9 mouse cellular contexts compared by ENCODE assay signal in genomic region chr3:37073211-37073610, GRCm38 (mm10). TPM values are rescaled to one million over a fixed set of nuclear protein-coding genes. Genes with fewer than 3 reads are reported as not detected.
DNase-seq lines count a peak whose midpoint lies in the region; ATAC-seq and TF ChIP-seq lines count a peak whose summit lies in the region.
"Had no signal": no experiment of that assay in that cellular context is flagged by ENCODE, and none has a peak within 500 bp of the region (broad histone marks: within the 10 kb centered on the region; RNA-seq: fewer than 3 reads in every experiment).

No protein-coding gene starts in this region.

- no peaks in the 10 kb centered on the region for H3K36me3 ChIP-seq in heart, embryonic 11.5 days (ENCODE audit: control insufficient read depth, insufficient read depth, low read length)
- H3K36me3 ChIP-seq in hindbrain, embryonic 14.5 days (replicated peaks; ENCODE audit: control insufficient read depth, insufficient read depth), result no peaks in the 10 kb centered on the region

- H3K27ac ChIP-seq in heart, embryonic 11.5 days (ENCODE audit: low read depth, low read length), result no peak overlapping the region
- H3K27ac ChIP-seq in hindbrain, embryonic 14.5 days, result no peak overlapping the region

- no peaks in the 10 kb centered on the region for H3K4me1 ChIP-seq in heart, embryonic 11.5 days (ENCODE audit: control insufficient read depth, insufficient read depth, low read length)
- H3K4me1 ChIP-seq in hindbrain, embryonic 14.5 days (replicated peaks; ENCODE audit: control insufficient read depth, insufficient read depth, low read length), result no peaks in the 10 kb centered on the region

- no peak overlapping the region for H3K9ac ChIP-seq in heart, embryonic 11.5 days (ENCODE audit: low read depth, low read length)
- no peak overlapping the region for H3K9ac ChIP-seq in hindbrain, embryonic 14.5 days

- no peak overlapping the region for H3K4me3 ChIP-seq in heart, embryonic 11.5 days (ENCODE audit: low read depth, low read length)
- H3K4me3 ChIP-seq in hindbrain, embryonic 14.5 days (replicated peaks; ENCODE audit: low read length), result no peak overlapping the region

- no peak for TF ChIP-seq CTCF in brain, embryonic 14.5 days (IDR thresholded peaks at IDR 0.05; ENCODE audit: borderline replicate concordance, extremely low read depth, insufficient read depth, insufficient read length)

- no peak overlapping the region for H3K4me2 ChIP-seq in heart, embryonic 11.5 days
- no peak overlapping the region for H3K4me2 ChIP-seq in hindbrain, embryonic 14.5 days (replicated peaks)

- no peaks in the 10 kb centered on the region for H3K9me3 ChIP-seq in heart, embryonic 11.5 days (replicated peaks; ENCODE audit: control insufficient read depth, low read length)
- H3K9me3 ChIP-seq in hindbrain, embryonic 14.5 days (ENCODE audit: control insufficient read depth, low read length), result no peaks in the 10 kb centered on the region; the same call in 1 of the 2 replicates

- peak; percentile 70 to 74 for DNase-seq in heart, adult 18-20 months
- DNase-seq in CD4-positive helper T cell, adult 2 months (ENCODE audit: low read depth, low spot score), result peak; percentile 41
- peak; percentile 14 for DNase-seq in brain, embryonic 14.5 days (ENCODE audit: low read depth)
- DNase-seq in kidney, postnatal 36 days, result peak; percentile 73 to 81
- DNase-seq in ovary, postnatal 10 days (ENCODE audit: low spot score), result peak; percentile 21
- no peak for DNase-seq in hindbrain, embryonic 14.5 days (ENCODE audit: low spot score)

- no peaks in the 10 kb centered on the region for H3K27me3 ChIP-seq in heart, embryonic 11.5 days (ENCODE audit: control insufficient read depth, insufficient read depth, low read length)
- no peaks in the 10 kb centered on the region for H3K27me3 ChIP-seq in hindbrain, embryonic 14.5 days (ENCODE audit: control insufficient read depth, insufficient read depth, low read length)

- no peak for TF ChIP-seq POLR2A in brain, embryonic 14.5 days (IDR thresholded peaks at IDR 0.05; ENCODE audit: borderline replicate concordance, extremely low read depth, insufficient read depth, insufficient read length, poor library complexity, severe bottlenecking)

- no peak for ATAC-seq in heart, embryonic 11.5 days (replicated peaks; ENCODE audit: insufficient number of reproducible peaks, low FRiP score, low TSS enrichment)
- no peak for ATAC-seq in megakaryocyte progenitor cell, adult 5-6 weeks (replicated peaks; ENCODE audit: poor library complexity)
- ATAC-seq in hindbrain, embryonic 14.5 days (ENCODE audit: low FRiP score), result no peak

RNA-seq across cellular contexts. Expression of gene Adad1, which starts 9.9 kb away (rescaled TPM):
- total RNA-seq in heart, adult 18-20 months (2021), result not detected
- 0.31 and 1.5 TPM in 2 replicates for polyA plus RNA-seq in heart, embryonic 11.5 days (2014; fragmentation: Nextera tagmentation; extraction: Ambion mirVana)
- 0.06 and 0.12 TPM in 2 replicates for polyA plus RNA-seq in brain, embryonic 14.5 days (2012; rRNA removed)
- not detected in 2 replicates for total RNA-seq in megakaryocyte progenitor cell, adult 5-6 weeks (2015)
- total RNA-seq in megakaryocyte progenitor cell, adult 5-6 weeks (2017), result not detected in 2 replicates
- polyA plus RNA-seq in hindbrain, embryonic 14.5 days (2014; fragmentation: Nextera tagmentation; extraction: Ambion mirVana), result 0.48 TPM in 1 of 2 replicates, not detected in the other

RNA-seq across cellular contexts. Expression of gene Il2, which starts 52.5 kb away (rescaled TPM):
- total RNA-seq in heart, adult 18-20 months (2021), result not detected
- 0.29 and 0.34 TPM in 2 replicates for polyA plus RNA-seq in heart, embryonic 11.5 days (2014; fragmentation: Nextera tagmentation; extraction: Ambion mirVana)
- 0.15 TPM in 2 replicates for polyA plus RNA-seq in brain, embryonic 14.5 days (2012; rRNA removed)
- total RNA-seq in megakaryocyte progenitor cell, adult 5-6 weeks (2015), result 0.17 and 0.81 TPM in 2 replicates
- 0.12 TPM in 1 of 2 replicates, not detected in the other for total RNA-seq in megakaryocyte progenitor cell, adult 5-6 weeks (2017)
- polyA plus RNA-seq in hindbrain, embryonic 14.5 days (2014; fragmentation: Nextera tagmentation; extraction: Ambion mirVana), result 0.70 and 0.86 TPM in 2 replicates
- polyA plus RNA-seq: liver, embryonic 16.5 days had no signal
